Mouse (Mus musculus): Measurements from ENCODE around the gene Arhgef11. TPM values are rescaled to one million over a fixed set of nuclear protein-coding genes. Genes with fewer than 3 reads are reported as not detected.

The Arhgef11 gene
- polyA plus RNA-seq, 1 experiment = 6.1 TPM

DNA sequence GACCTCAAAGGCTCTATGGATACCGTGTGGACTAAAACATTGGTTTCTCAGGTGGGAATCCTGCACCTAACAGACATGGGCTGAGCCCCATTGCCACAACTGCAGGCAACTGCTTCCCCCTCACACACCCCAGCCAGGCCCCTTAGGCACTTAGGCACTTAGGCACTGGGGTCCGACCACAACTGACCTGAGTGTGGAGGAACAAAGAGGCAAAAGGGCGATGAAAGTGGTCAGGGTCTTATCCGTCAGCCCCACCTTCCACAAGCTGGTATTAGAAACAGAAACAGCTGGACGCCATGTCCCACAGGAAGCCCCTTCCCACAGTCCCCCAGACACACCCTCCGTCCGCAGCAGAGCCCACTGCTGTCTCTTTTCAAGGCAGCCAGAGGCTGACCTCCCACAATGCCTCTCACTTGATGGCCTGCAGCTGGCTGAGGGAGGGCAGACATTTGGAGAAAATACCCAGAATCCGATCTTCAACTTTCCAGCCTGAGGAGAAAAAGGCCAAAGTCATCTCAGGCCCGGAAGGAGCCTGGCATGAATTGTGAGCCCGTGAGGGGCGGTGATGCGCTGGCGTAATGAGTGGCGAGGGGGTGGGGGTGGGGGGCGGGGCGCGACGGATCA lies 127.8 kb downstream of the Arhgef11 start:
- H3K79me2 ChIP-seq (ENCODE audit: control insufficient read depth, insufficient read depth) = no peaks in the 10 kb centered on the region
- no peak overlapping the region for H3ac ChIP-seq (ENCODE audit: control insufficient read depth, insufficient read length)
- H3K36me3 ChIP-seq (ENCODE audit: control insufficient read depth, insufficient read depth) = no peaks in the 10 kb centered on the region
- no peak overlapping the region for H3K4me2 ChIP-seq (ENCODE audit: low read depth)
- TF ChIP-seq REST (IDR thresholded peaks at IDR 0.05; ENCODE audit: insufficient read depth, insufficient read length) = no peak
- no peak for TF ChIP-seq TCF3 (IDR thresholded peaks at IDR 0.05; ENCODE audit: insufficient read length, low read depth)
- TF ChIP-seq USF1 (IDR thresholded peaks at IDR 0.05; ENCODE audit: low read depth) = no peak
- TF ChIP-seq POLR2A (IDR thresholded peaks at IDR 0.05; ENCODE audit: insufficient read length, low read depth) = no peak
- no peak for TF ChIP-seq POLR2AphosphoS2 (IDR thresholded peaks at IDR 0.05; ENCODE audit: insufficient read length, low read depth)
- no peak for TF ChIP-seq MAX (IDR thresholded peaks at IDR 0.05; ENCODE audit: low read depth)
- no peak for TF ChIP-seq SRF (IDR thresholded peaks at IDR 0.05; ENCODE audit: control insufficient read depth, insufficient read length, low read depth)
- no peak for TF ChIP-seq CEBPB (IDR thresholded peaks at IDR 0.05; ENCODE audit: insufficient read depth, poor library complexity, severe bottlenecking)
- no peak for TF ChIP-seq MYOD1 (IDR thresholded peaks at IDR 0.05; ENCODE audit: control insufficient read depth in 1 of 3, insufficient read length in 2 of 3, low read depth in 2 of 3)
- no peak for TF ChIP-seq TCF12 (IDR thresholded peaks at IDR 0.05; ENCODE audit: insufficient read depth, poor library complexity, severe bottlenecking)
- no peak for TF ChIP-seq E2F4 (IDR thresholded peaks at IDR 0.05; ENCODE audit: insufficient read depth)
- no peak for TF ChIP-seq MYOG (IDR thresholded peaks at IDR 0.05; ENCODE audit: control insufficient read depth in 1 of 3, insufficient read depth in 1 of 3, insufficient read length in 2 of 3, low read depth in 2 of 3)
- H3K27me3 ChIP-seq (ENCODE audit: control insufficient read depth, insufficient read depth, insufficient read length) = no peaks in the 10 kb centered on the region
- H3K4me3 ChIP-seq = no peak overlapping the region

DNA sequence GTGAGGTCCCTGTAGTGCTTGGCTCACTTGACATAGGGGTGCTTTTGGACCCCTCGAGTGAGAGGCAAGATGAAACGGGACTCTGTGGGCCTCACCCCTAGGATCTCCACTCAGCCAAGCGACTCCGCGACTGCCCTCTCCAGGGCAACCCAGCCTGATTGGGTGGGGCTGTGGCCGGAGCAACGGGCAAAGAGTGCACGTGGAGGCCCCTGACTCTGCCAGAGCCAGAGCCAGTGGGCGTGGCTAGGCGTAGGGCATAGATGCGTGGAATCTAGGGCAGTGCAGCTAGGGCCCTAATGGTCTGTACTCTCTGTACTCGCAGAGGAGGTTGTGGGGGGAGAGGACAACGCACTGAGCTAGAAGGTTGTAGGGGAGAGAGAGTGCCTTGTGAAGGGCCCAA lies 131.1 kb downstream of the Arhgef11 start, which contains the start of gene Lrrc71:
Lrrc71 (minus strand) TSS at position 195 of the 400 bp plus-strand sequence.
- Histone ChIP-seq H3K4me2 (ENCODE audit: low read depth) (no peak within 1 kb of the TSS), H3ac (ENCODE audit: control insufficient read depth, insufficient read length) (no peak within 1 kb of the TSS), H3K27me3 (ENCODE audit: control insufficient read depth, insufficient read depth, insufficient read length) (peaks cover 3% of the 10 kb centered on the region), H3K79me2 (ENCODE audit: control insufficient read depth, insufficient read depth) (no peaks in the 10 kb centered on the region), H3K36me3 (ENCODE audit: control insufficient read depth, insufficient read depth) (no peaks in the 10 kb centered on the region), H3K4me3 (no peak within 1 kb of the TSS)
- TF ChIP-seq MYOD1 (IDR thresholded peaks at IDR 0.05; ENCODE audit: control insufficient read depth in 1 of 3, insufficient read length in 2 of 3, low read depth in 2 of 3) (no peak), POLR2A (IDR thresholded peaks at IDR 0.05; ENCODE audit: insufficient read length, low read depth) (no peak), USF1 (IDR thresholded peaks at IDR 0.05; ENCODE audit: low read depth) (no peak), E2F4 (IDR thresholded peaks at IDR 0.05; ENCODE audit: insufficient read depth) (no peak), REST (IDR thresholded peaks at IDR 0.05; ENCODE audit: insufficient read depth, insufficient read length) (no peak), MYOG (IDR thresholded peaks at IDR 0.05; ENCODE audit: control insufficient read depth in 1 of 3, insufficient read depth in 1 of 3, insufficient read length in 2 of 3, low read depth in 2 of 3) (no peak), POLR2AphosphoS2 (IDR thresholded peaks at IDR 0.05; ENCODE audit: insufficient read length, low read depth) (no peak), CEBPB (IDR thresholded peaks at IDR 0.05; ENCODE audit: insufficient read depth, poor library complexity, severe bottlenecking) (no peak), SRF (IDR thresholded peaks at IDR 0.05; ENCODE audit: control insufficient read depth, insufficient read length, low read depth) (no peak), TCF12 (IDR thresholded peaks at IDR 0.05; ENCODE audit: insufficient read depth, poor library complexity, severe bottlenecking) (no peak), MAX (IDR thresholded peaks at IDR 0.05; ENCODE audit: low read depth) (no peak), TCF3 (IDR thresholded peaks at IDR 0.05; ENCODE audit: insufficient read length, low read depth) (no peak)

DNA sequence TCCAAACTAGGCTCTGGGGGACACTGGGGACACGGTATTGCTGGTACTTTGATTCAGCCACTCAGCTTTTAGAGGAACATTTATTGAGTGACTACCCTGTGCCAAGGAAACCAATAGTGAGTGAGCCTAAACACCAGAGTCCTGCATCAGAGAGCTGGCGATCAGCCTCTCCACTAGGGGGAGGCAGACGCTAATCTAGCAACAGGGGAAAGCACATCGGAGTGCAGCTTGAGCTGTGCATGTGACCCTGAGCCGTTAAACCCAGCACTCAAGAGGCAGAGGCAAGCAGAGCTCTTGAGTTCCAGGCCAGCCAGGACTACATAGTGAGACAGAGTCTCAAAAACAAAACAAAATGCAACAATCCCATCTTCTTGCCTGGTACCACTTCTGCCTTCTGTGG lies 131.7 kb downstream of the Arhgef11 start:
- Histone ChIP-seq H3K79me2 (ENCODE audit: control insufficient read depth, insufficient read depth) (no peaks in the 10 kb centered on the region), H3ac (ENCODE audit: control insufficient read depth, insufficient read length) (no peak overlapping the region), H3K36me3 (ENCODE audit: control insufficient read depth, insufficient read depth) (no peaks in the 10 kb centered on the region), H3K27me3 (ENCODE audit: control insufficient read depth, insufficient read depth, insufficient read length) (peaks cover 7% of the 10 kb centered on the region), H3K4me2 (ENCODE audit: low read depth) (no peak overlapping the region), H3K4me3 (no peak overlapping the region)
- TF ChIP-seq TCF3 (IDR thresholded peaks at IDR 0.05; ENCODE audit: insufficient read length, low read depth) = no peak
- no peak for TF ChIP-seq POLR2AphosphoS2 (IDR thresholded peaks at IDR 0.05; ENCODE audit: insufficient read length, low read depth)
- no peak for TF ChIP-seq POLR2A (IDR thresholded peaks at IDR 0.05; ENCODE audit: insufficient read length, low read depth)
- no peak for TF ChIP-seq MYOD1 (IDR thresholded peaks at IDR 0.05; ENCODE audit: control insufficient read depth in 1 of 3, insufficient read length in 2 of 3, low read depth in 2 of 3)
- TF ChIP-seq MYOG (IDR thresholded peaks at IDR 0.05; ENCODE audit: control insufficient read depth in 1 of 3, insufficient read depth in 1 of 3, insufficient read length in 2 of 3, low read depth in 2 of 3) = no peak
- TF ChIP-seq CEBPB (IDR thresholded peaks at IDR 0.05; ENCODE audit: insufficient read depth, poor library complexity, severe bottlenecking) = no peak
- TF ChIP-seq USF1 (IDR thresholded peaks at IDR 0.05; ENCODE audit: low read depth) = no peak

DNA sequence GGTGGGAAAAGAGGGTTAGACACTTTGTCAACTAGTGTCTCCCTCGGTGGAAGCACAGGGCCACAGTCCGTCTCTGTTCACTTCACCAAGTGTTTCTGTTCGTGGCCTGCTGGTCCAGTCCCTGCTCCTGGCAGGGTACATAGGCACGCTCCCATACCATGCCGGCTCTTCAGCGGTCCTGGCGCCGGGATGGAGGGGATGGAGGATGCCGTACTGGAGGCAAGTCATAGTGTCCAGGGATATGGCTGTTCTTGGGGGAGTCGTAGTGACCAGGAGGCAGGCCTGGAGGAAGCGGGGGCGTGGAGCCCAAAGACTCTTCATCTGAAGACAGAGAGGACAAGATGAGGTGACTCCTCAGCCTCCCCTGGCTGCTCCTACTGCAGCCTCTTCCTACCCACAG lies 132.6 kb downstream of the Arhgef11 start:
- Histone ChIP-seq H3K79me2 (ENCODE audit: control insufficient read depth, insufficient read depth) (no peaks in the 10 kb centered on the region), H3K4me3 (no peak overlapping the region), H3K4me2 (ENCODE audit: low read depth) (no peak overlapping the region), H3ac (ENCODE audit: control insufficient read depth, insufficient read length) (no peak overlapping the region), H3K36me3 (ENCODE audit: control insufficient read depth, insufficient read depth) (no peaks in the 10 kb centered on the region), H3K27me3 (ENCODE audit: control insufficient read depth, insufficient read depth, insufficient read length) (peaks cover 7% of the 10 kb centered on the region)
- TF ChIP-seq SRF (IDR thresholded peaks at IDR 0.05; ENCODE audit: control insufficient read depth, insufficient read length, low read depth) (no peak), TCF3 (IDR thresholded peaks at IDR 0.05; ENCODE audit: insufficient read length, low read depth) (no peak), USF1 (IDR thresholded peaks at IDR 0.05; ENCODE audit: low read depth) (no peak), MYOG (IDR thresholded peaks at IDR 0.05; ENCODE audit: control insufficient read depth in 1 of 3, insufficient read depth in 1 of 3, insufficient read length in 2 of 3, low read depth in 2 of 3) (no peak), REST (IDR thresholded peaks at IDR 0.05; ENCODE audit: insufficient read depth, insufficient read length) (no peak), E2F4 (IDR thresholded peaks at IDR 0.05; ENCODE audit: insufficient read depth) (no peak), POLR2AphosphoS2 (IDR thresholded peaks at IDR 0.05; ENCODE audit: insufficient read length, low read depth) (no peak), TCF12 (IDR thresholded peaks at IDR 0.05; ENCODE audit: insufficient read depth, poor library complexity, severe bottlenecking) (no peak), MYOD1 (IDR thresholded peaks at IDR 0.05; ENCODE audit: control insufficient read depth in 1 of 3, insufficient read length in 2 of 3, low read depth in 2 of 3) (no peak), MAX (IDR thresholded peaks at IDR 0.05; ENCODE audit: low read depth) (no peak), CEBPB (IDR thresholded peaks at IDR 0.05; ENCODE audit: insufficient read depth, poor library complexity, severe bottlenecking) (no peak), POLR2A (IDR thresholded peaks at IDR 0.05; ENCODE audit: insufficient read length, low read depth) (no peak)
